Mouse (Mus musculus) erythroblast, adult 5-6 weeks (primary cell): ENCODE data around the gene Hpd. TPM values are rescaled to one million over a fixed set of nuclear protein-coding genes. Genes with fewer than 3 reads are reported as not detected.
A peak's percentile ranks its signal among the peaks of the same experiment; 100 is the strongest.

Experiments used
- ATAC-seq: replicated peaks from 2 replicates; pipeline ENCODE4 v1.8.0; 2016; ENCODE audit warnings: moderate number of reproducible peaks, mild to moderate bottlenecking, moderate TSS enrichment, inconsistent platforms; ENCODE audit not compliant: poor library complexity, low FRiP score, severe bottlenecking
- total RNA-seq, 2 experiments: library from RNA; stranded (forward) in 1 of 2; stranded (reverse) in 1 of 2; fragments of 150-400 nt in 1 of 2; fragments of 200-764, 138-1000 nt in 1 of 2; gene quantifications; 2 replicates each; pipeline versions ENCODE4 v1.2.3 to v1.2.4; 2015 to 2017; ENCODE audit warnings: low replicate concordance in 2 of 2

Gene Hpd
- total RNA-seq, 2 experiments from 2014 or later = not detected

DNA sequence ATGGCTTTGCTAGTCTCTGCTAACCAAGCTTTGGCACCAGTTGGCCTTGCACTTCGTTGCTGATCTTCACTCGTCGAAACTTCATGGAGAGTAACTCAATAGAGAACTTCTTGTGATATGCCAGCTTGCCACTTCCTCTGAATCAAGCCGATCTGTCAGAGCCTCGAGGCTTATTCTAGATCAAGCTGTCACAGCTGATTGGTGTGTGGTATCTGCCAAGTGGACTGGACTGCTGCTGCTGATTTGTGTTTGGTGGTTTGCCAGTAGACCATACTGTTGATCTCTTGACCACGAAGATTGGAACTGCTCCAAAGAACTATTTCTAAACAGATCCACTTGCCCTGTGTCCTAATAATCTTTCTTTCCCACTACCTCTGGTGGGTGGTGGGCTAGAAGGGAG is 8.9 kb upstream of the Hpd start:
- ATAC-seq = peak; percentile 49

DNA sequence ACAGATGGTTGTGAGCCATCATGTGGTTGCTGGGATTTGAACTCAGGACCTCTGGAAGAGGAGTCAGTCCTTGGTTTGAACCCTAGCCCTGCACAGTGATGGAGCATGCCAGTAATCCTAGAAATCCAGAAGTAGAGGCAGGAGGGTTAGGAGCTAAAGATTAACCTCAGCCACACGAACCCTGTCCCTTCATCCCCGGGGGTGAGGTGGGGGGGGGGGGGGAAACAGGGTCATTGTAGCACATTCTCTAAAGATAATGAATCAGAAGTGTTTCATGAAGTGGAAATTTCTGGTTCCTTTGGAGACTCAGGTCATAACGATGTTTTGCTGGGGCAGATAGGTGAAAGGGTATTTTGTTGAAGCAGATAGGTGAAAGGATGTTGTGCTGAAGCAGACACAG is 8.4 kb upstream of the Hpd start:
- ATAC-seq = no peak

DNA sequence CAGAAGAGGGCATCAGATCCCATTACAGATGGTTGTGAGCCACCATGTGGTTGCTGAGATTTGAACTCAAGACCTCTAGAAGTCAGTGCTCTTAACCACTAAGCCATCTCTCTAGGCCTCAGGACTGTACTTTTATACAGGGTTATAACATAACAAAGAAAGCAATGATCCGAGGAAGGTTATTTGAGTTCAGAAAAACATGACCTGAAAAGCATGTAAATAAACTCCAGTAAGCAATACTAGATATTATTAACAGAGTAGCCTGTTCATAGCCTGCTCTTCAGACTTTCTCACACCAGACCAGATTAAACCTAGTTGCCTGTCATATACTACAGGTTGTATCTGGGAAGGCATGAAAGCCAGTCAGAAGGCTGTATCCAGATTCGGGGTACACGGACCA is 4.8 kb upstream of the Hpd start:
- ATAC-seq = no peak

DNA sequence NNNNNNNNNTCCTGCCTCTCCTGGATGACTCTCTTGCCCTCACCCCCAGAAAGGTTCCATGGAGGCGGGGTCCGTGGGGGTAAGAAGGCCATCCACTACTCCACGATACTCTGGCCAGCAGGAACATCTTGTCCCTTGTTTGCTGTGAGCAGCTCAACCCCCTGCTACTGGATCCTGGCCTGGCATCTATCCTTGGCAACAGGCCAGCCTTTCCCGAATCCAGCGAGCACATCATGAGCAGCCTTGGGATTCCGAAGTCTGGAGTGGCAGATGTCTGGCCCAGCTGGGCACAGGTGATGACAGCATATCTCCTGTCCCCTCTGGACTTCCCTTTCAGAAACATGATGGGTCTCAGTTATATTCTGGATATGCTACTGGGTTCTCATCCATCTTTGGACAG is 3.4 kb upstream of the Hpd start:
- ATAC-seq = 0 out of 2 replicates have a peak, but pooled peaks have one; percentile 10

DNA sequence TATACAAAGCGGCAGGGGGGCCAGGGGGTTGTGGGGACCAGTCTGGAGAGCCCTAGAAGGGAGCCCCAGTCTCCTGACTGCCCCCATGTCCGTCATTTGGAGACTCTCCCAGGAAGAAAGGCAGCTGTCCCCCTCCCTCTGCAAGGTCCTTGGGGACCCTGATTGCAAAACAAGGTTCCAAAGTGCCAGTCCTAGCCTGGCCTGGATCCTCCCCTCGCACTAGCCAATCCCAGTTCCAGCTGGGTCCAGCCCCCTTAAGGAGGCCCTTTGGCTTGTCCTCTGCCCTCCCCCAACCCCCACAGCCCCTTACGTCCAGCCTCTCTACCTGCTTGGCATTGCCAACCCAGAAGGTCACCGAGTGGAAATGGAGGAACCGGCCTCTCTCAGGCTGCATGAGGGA is 991 bp downstream of the Hpd start:
- no peak for ATAC-seq

DNA sequence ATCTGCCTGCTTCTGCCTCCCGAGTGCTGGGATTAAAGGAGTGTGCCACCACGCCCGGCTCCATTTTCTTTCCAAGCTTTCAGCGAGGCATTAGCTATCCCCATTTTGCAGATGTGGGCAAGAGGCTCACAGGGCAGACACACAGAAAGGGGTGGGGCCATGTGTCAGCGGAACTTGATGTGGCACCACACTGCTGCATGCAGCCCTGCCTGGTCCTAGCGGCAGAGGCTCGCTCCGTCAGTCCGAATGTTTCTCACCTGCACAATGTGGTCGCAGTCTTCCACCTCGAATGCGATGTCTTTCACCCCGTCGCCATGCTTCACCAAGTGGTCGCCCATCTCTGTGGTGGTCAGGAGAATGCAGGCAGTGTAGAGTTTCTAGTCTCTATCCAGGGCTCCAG is 2.1 kb downstream of the Hpd start:
- no peak for ATAC-seq

DNA sequence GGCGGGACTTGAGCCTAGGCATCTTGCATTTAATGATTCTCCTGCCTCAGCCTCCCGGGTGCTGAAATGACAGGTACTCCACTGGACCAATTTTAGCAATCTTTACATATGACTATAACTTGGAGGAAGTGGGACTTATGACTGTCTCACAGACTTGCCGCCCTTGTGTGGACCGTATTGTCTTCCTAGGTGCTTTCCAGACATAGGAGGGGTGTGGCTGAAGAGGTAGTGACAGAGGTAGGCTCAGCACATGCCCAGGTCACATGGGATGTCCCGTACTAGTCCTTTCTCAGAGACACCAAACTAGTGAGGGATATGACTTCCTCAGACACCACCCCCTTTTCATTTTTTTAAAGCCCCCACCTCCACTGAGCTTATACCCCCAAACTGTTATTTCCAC is 3.7 kb downstream of the Hpd start:
- no peak for ATAC-seq

DNA sequence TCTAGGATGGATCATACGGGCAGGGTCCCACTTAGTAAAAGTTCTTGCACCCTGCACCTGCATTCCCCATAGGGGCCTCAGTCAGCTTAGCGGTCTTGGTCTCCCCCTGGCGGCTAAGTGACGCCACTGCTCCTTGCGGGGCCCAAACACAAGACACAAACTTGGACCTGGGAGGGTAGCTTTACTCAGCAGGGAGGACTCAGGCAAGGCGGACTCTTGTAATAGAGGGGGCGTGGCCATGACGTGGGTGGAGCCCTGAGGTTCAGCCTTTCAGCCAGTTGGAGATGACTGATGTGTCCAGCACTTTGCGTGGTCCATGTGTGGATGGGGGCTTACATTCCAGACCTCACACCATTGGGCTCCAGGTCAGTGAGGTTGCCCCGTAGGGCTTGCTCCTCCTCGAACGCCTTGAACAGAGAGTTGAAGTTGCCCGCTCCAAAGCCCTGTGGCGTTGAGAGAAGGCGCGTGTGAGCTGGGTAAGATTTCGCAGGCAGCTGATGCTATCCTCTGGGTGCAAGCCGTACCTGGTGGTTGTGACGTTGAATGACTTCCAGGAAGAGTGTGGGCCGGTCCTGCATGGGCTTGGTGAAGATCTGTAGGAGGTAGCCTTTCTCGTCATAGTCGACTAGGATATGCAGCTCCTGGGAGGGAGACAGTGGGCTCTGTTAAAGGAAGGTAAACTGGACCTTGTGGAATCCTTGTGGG is 10.7 kb downstream of the Hpd start:
- ATAC-seq = peak; percentile 96

DNA sequence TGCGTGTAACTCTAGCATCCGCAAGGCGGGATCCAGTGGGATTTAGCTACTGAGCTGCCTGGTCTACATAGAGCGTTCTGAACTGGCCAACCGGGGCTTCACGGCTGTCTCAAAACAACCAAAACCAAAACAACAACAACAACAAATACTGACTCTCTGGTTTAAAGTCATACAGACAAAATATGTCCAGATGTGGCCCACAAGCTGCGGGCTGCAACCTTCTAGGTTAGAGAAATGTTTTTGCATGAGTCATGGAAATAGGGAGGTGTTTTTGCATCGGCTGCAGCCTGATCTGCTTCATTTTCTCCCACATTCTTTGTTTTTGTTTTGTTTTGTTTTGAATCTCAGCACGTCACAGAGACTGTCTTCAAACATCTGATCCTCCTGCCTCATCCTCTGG is 12.2 kb downstream of the Hpd start:
- no peak for ATAC-seq

DNA sequence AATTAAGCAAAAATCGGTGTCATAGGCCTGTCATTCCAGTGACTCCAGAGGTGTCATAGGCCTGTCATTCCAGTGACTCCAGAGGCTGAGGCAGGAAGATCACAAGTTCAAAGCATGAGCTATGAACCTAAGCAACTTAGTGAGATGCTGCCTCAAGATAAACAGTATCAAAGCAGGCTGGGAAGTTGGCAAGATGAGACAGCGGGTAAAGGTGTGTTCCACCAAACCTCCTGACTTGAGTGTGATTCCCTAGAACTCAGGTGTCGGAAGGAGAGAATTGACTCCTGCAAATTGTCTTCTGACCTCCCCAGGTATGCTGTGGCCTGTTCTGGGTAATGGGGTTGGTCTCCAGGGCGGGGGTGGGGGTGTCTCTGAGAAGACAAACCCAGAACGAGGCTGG is 13.2 kb downstream of the Hpd start, which contains the start of gene Psmd9:
Gene Psmd9, plus strand, starts transcription at position 130 of the 400 bp plus-strand sequence.
- ATAC-seq = no peak

DNA sequence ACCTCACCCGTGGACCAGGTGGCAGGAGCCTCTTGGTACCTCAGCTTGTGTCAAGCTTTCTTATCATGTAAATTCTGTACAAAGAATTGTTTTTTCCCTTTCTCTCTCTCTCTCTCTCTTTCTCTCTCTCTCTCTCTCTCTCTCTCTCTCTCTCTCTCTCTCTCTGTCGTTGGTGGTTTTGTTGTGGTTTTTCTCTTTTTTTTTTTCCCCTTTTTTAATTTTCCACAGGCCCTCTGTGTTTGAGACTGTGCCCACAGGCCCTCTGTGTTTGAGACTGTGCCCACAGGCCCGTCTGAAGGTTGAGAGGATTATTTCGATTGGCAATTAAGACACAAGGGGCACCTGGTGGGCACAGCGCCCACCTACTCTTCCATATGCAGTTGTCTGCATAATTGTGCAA is 14.9 kb downstream of the Hpd start:
- ATAC-seq = no peak

DNA sequence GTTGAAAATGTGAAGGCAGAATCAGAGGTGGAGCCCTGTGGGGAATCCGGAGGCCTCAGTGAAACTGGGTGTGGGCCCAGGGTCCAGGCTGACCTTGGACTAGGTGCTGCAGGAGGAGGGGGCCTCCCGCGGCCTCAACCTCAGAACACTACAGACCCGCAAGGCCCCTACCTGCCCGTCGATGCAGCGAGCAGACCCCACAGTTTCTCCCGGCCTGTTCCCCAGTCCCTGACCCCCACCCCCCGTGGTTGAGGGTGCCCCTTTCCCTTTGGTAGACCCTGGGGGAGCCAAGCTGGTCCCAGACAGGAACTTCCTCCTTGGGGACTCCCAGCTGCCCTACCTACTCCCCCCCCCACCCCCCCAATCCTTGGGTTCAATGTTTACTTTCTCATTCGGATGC is 16.1 kb downstream of the Hpd start:
- no peak for ATAC-seq

DNA sequence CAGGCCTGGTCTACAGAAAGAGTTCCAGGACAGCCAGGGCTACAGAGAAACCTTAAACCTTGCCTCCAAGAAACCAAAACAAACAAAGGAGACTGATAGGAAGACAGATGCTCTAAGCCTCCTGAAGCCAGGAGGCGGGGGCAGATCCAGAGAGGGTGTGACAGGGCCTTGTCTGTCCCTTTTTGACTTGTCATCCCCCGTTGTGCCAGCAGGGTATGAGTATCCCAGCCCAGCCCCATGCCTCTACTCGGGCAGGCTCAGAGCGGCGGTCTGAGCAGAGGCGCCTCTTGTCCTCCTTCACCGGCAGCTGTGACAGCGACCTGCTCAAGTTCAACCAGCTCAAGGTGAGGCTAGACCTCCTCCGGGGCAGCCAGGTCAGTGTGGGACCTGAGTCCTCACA is 19.6 kb downstream of the Hpd start:
- no peak; the same call in 1 of the 2 replicates for ATAC-seq

DNA sequence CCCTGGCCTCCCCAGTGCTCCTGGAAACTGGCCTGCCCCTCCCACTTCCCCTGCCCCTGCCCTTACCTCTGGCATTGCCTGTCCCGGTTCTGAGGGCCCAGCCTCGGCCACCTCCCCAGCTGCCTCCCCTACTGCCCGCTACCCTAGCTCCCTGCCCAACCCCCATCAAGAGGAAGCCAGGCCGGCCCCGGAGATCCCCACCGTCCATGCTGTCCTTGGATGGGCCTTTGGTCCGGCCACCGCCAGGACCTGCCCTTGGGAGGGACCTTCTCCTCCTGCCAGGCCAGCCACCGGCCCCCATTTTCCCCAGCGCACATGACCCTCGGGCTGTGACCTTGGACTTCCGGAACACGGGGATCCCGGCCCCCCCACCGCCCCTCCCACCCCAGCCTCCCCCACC is 22.2 kb downstream of the Hpd start:
- ATAC-seq = no peak

DNA sequence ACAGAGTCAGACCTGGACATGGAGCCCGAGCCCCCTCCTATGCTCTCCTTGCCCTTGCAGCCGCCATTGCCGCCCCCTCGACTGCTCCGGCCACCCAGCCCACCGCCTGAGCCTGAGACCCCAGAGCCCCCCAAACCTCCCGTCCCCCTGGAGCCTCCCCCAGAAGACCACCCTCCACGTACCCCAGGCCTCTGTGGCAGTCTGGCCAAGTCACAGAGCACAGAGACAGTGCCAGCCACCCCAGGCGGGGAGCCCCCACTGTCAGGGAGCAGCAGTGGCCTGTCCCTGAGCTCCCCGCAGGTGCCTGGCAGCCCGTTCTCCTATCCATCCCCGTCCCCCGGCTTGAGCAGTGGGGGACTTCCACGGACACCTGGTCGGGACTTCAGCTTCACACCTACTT is 22.7 kb downstream of the Hpd start:
- no peak for ATAC-seq

DNA sequence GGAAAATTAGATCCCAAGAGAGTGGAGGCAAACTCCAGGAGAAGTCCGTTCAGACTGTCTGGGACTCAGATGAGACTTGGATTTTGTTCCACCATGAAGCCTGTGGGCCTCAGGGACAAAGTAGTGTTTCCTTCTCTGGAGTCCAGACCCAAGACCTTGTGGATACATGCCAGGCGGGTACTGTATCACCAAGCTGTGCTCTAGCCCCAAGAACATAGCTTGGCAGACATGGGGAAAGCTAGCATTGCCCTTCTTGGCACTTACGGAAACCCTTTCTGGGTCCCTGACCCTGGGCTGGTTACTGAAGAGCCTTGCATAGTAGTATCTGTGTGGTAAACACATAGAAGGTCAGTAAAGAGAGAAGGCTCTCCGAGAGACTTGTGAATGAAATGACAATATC is 23.1 kb downstream of the Hpd start:
- no peak for ATAC-seq

DNA sequence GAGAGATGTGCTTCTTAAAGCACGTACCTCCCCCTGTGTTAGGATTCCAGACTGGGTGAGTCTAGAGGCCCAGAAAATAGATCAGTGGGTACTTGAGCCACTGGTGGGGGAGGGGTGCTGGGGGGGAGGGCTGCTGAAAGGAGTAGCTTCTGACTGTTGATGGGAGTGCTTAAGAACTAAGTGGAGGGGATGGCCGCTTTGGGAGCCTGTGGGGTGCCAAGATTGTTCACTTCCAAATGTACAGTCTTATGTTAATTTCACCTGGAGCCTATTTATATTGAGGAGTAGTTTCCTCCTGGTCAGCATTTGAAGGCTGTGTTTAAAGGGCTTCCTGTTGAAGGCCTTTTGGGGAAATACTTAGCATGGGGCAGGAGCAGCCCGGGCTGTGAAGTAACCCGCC is 24.6 kb downstream of the Hpd start:
- ATAC-seq = no peak

DNA sequence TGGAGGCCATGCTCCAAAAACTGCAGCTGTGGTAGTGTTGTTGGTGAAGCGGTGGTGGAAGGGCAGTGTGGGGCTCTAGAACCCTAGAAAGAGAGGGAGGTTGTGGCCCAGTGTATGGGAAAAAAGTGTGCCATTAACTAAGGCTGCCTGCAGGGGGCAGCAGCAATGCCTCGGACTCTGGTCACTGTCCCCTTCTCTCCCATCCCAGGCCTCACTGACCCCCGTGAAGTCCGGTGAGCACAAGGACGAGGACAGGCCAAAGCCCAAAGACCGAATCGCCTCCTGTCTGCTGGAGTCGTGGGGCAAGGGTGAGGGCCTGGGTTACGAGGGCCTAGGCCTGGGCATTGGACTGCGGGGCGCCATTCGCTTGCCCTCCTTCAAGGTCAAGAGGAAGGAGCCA is 25.8 kb downstream of the Hpd start:
- peak; percentile 31; the same call in 1 of the 2 replicates for ATAC-seq

DNA sequence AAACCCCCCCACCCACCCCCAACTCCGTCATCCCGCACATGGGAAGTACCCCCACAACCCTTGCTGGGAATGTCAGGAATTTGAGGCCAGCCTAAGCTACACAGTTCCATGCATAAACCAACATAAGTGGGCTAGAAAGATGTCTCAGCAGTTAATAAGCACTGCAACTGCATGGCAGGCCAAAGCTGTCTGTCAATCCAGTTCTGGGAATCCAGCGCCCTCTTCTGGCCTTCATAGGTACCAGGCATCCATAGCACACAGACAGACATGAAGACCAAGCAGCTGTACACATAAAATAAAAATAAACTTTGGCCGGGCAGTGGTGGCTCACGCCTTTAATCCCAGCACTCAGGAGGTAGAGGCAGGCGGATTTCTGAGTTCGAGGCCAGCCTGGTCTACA is 27.1 kb downstream of the Hpd start:
- ATAC-seq = peak; percentile 70

DNA sequence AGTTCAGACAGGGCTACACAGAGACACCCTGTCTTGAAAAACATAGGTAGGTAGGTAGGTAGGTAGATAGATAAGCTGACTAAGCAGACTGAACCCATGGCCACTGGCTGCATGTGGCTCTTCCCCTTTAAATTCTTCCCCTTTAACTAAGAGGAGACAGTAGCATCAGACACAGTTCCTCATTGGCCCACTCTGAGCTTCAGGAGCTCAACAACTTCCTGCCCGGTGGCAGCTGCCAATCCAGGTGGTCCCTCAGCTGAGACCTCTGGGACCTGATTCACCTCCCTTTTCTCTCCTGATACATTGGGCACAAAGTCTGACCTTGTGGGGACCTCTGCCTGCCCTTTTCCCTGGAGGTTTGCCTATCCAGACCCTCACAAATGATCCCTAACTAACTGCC is 29.6 kb downstream of the Hpd start:
- ATAC-seq = no peak

DNA sequence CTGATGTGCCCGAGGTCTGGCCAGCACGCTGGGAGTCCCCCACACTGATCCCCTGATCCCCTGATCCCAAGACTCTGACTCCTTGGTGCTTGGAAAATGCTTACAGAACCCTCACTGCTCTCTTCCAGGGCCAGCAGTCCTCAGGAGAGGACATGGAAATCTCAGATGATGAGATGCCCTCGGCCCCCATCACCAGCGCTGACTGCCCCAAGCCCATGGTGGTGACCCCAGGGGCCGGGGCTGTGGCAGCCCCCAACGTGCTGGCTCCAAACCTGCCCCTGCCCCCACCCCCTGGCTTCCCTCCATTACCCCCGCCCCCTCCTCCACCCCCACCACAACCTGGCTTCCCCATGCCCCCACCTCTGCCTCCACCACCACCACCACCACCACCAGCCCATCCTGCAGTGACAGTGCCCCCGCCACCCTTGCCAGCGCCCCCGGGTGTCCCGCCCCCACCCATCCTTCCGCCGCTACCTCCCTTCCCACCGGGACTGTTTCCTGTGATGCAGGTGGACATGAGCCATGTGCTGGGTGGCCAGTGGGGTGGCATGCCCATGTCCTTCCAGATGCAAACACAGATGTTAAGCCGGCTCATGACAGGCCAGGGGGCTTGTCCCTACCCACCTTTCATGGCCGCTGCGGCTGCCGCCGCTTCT is 30.7 kb downstream of the Hpd start:
- no peak for ATAC-seq

DNA sequence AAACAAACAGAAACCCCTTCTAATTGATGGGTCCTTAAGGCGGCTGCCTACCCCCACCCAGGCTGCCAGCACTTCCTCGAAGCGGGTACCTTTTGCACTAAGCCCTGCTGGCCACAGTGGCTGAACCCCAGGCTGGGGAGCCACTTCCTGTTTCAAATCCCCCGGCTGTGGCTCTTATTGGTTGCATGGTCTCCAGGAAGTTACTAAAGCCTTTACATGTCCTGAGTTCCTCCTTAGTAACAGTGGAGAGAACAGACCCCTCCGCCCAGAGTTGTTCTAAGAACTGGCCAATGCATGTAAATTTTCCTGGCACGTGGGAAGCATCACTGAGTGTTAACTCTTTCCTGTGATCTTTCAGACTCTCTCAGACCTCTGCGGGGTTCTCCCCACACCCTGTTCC is 31.4 kb downstream of the Hpd start:
- ATAC-seq = no peak
